Mouse (Mus musculus): ENCODE measurements at regions not wholly inside any gene's neighbourhood (a gene's known extent, or its start where the extent isn't known, plus 50 kb on each side); places are given as distances from the start of the nearest gene placed in this dataset.

DNA sequence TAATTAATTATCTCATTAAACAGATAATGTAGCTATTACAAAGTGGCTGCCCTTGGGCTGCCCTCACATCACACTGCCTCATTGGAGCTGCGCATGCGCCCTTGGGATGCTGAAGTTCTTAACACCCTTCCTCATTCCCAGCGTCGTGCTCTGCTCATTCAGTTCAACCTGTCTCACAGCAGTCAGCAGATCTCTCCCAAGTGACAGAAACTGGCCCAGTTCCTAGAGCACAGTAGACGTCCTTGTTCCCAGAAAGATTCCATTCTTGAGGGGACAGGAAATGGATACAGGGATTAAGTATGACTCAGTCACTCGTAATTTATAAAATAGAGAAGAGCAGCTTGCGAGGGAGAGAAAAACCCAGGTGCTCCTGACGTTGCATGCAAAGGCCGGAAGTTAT is 344.7 kb downstream of the Tmem132b start:
- TF ChIP-seq POLR2A (IDR thresholded peaks at IDR 0.05; ENCODE audit: borderline replicate concordance, control insufficient read depth, low read depth, low read length), result no peak
- no peak for TF ChIP-seq CTCF (IDR thresholded peaks at IDR 0.05; ENCODE audit: control insufficient read depth, insufficient read depth, low read length)

Data from bone marrow, adult 2 months (tissue).